Mouse (Mus musculus) E14TG2a.4 (cell line): ENCODE results near the gene Tmem88.

Experiments used
- H3K27me3 ChIP-seq: 2 replicates; pipeline ENCODE4 v1.6.1; 2014; ENCODE audit warnings: low read length, control low read depth; ENCODE audit not compliant: insufficient read depth
- H3K36me3 ChIP-seq: 2 replicates; pipeline ENCODE4 v1.6.1; 2014; ENCODE audit warnings: low read length, control low read depth; ENCODE audit not compliant: insufficient read depth
- H3K4me1 ChIP-seq: replicated peaks from 2 replicates; pipeline ENCODE4 v1.6.1; 2014; ENCODE audit warnings: low read depth, low read length, control low read depth
- H3K4me3 ChIP-seq: replicated peaks from 2 replicates; pipeline ENCODE4 v1.5.1; 2014; ENCODE audit warnings: mild to moderate bottlenecking, low read length
- H3K9me3 ChIP-seq: 2 replicates; pipeline ENCODE4 v1.6.1; 2014; ENCODE audit warnings: low read length, control low read depth
- CTCF ChIP-seq: conservative IDR thresholded peaks from 2 replicates; pipeline ENCODE4 v1.5.1; 2014; ENCODE audit warnings: low read length
- NANOG ChIP-seq: IDR thresholded peaks from 2 replicates; pipeline ENCODE4 v1.6.1; 2014; ENCODE audit warnings: borderline replicate concordance, low read length, mixed read lengths
- POU5F1 ChIP-seq: IDR thresholded peaks from 2 replicates; pipeline ENCODE4 v1.6.1; 2014; ENCODE audit warnings: low read length, borderline replicate concordance

The Tmem88 gene

GRCm38 (mm10) chr11:69372056-69372779, 25.8 kb downstream of the Tmem88 start:
- no peaks in the 10 kb centered on the region for H3K36me3 ChIP-seq
- H3K4me1 ChIP-seq = peaks cover 42% of the 10 kb centered on the region
- peaks cover 43% of the 10 kb centered on the region for H3K27me3 ChIP-seq
- 0 out of 2 replicates have a peak overlapping the region, but pooled peaks have one; percentile 3 for H3K4me3 ChIP-seq
- TF ChIP-seq POU5F1 = no peak
- no peak for TF ChIP-seq CTCF
- no peak for TF ChIP-seq NANOG
- no peaks in the 10 kb centered on the region for H3K9me3 ChIP-seq

- H3K4me1 ChIP-seq = peaks cover 48% of the 10 kb centered on the region
- TF ChIP-seq NANOG = no peak
- TF ChIP-seq CTCF = no peak
- no peak for TF ChIP-seq POU5F1
- peaks cover 49% of the 10 kb centered on the region for H3K27me3 ChIP-seq
- H3K4me3 ChIP-seq = no peak overlapping the region
- no peaks in the 10 kb centered on the region for H3K9me3 ChIP-seq
- H3K36me3 ChIP-seq = no peaks in the 10 kb centered on the region
Observed at GRCm38 (mm10) chr11:69371601-69372000, 26.4 kb downstream of the Tmem88 start.

GRCm38 (mm10) chr11:69370817-69371215, 27.2 kb downstream of the Tmem88 start:
- H3K36me3 ChIP-seq = no peaks in the 10 kb centered on the region

GRCm38 (mm10) chr11:69369990-69370816, 27.8 kb downstream of the Tmem88 start:
- no peaks in the 10 kb centered on the region for H3K9me3 ChIP-seq
- TF ChIP-seq CTCF = no peak
- no peak for TF ChIP-seq POU5F1
- TF ChIP-seq NANOG = no peak
- peaks cover 61% of the 10 kb centered on the region for H3K27me3 ChIP-seq
- H3K4me1 ChIP-seq = peaks cover 62% of the 10 kb centered on the region
- H3K36me3 ChIP-seq = no peaks in the 10 kb centered on the region
- no peak overlapping the region for H3K4me3 ChIP-seq

More at GRCm38 (mm10) chr11:69370817-69371215, 27.2 kb downstream of the Tmem88 start:
- Histone ChIP-seq H3K4me1 (peaks cover 56% of the 10 kb centered on the region), H3K4me3 (no peak overlapping the region; the same call in 1 of the 2 replicates), H3K27me3 (peaks cover 55% of the 10 kb centered on the region), H3K9me3 (no peaks in the 10 kb centered on the region)
- TF ChIP-seq CTCF (no peak), NANOG (no peak), POU5F1 (no peak)

GRCm38 (mm10) chr11:69369215-69369989, 28.6 kb downstream of the Tmem88 start, which contains the start of gene Chd3:
Chd3 (minus strand) TSS chr11:69369406.
- Histone ChIP-seq H3K9me3 (no peaks in the 10 kb centered on the region), H3K36me3 (no peaks in the 10 kb centered on the region), H3K27me3 (peaks cover 68% of the 10 kb centered on the region), H3K4me1 (peaks cover 70% of the 10 kb centered on the region), H3K4me3 (peak within 1 kb of the TSS; percentile 81)
- TF ChIP-seq NANOG (no peak), CTCF (no peak), POU5F1 (no peak)

- no peak for TF ChIP-seq POU5F1
- TF ChIP-seq NANOG = no peak
- no peak for TF ChIP-seq CTCF
- Histone ChIP-seq H3K27me3 (peaks cover 75% of the 10 kb centered on the region), H3K36me3 (no peaks in the 10 kb centered on the region)
Observed at GRCm38 (mm10) chr11:69368356-69369214, 29.4 kb downstream of the Tmem88 start.

GRCm38 (mm10) chr11:69367616-69368355, 30.2 kb downstream of the Tmem88 start:
- H3K4me1 ChIP-seq = peaks cover 65% of the 10 kb centered on the region
- no peaks in the 10 kb centered on the region for H3K36me3 ChIP-seq
- H3K9me3 ChIP-seq = no peaks in the 10 kb centered on the region
- H3K27me3 ChIP-seq = peaks cover 74% of the 10 kb centered on the region
- TF ChIP-seq POU5F1 (no peak), NANOG (no peak), CTCF (no peak)
- peak overlapping the region; percentile 81 for H3K4me3 ChIP-seq

More at GRCm38 (mm10) chr11:69368356-69369214, 29.4 kb downstream of the Tmem88 start:
- Histone ChIP-seq H3K4me1 (peaks cover 72% of the 10 kb centered on the region), H3K4me3 (peak overlapping the region; percentile 81), H3K9me3 (no peaks in the 10 kb centered on the region)
